In the genomic region with DNA sequence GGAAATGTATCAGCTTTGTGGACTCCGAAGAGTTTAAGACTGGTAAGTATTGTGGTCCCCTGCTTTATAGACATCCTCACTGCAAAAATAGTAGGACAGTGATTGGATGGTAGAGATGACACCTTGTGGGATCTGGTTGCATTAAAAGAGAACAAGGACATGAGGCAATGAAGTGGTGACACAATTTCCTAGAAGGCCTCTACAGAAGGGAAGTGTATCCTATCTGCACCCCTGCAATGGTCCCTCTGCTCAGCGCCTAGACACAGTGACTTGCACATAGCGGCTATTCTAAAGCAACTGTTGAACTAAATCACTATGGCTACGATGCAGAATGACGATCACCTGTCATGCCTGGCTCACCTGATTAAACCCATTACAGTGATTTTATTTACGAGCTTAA, we compare ENCODE assay signal across 16 mouse cellular contexts. TPM values are rescaled to one million over a fixed set of nuclear protein-coding genes. Genes with fewer than 3 reads are reported as not detected.
A peak's percentile ranks its signal among the peaks of the same experiment; 100 is the strongest.
DNase-seq lines count a peak whose midpoint lies in the region; ATAC-seq and TF ChIP-seq lines count a peak whose summit lies in the region.
"Had no signal": no experiment of that assay in that cellular context is flagged by ENCODE, and none has a peak within 500 bp of the region (broad histone marks: within the 10 kb centered on the region; RNA-seq: fewer than 3 reads in every experiment).

No protein-coding gene starts in this region.

- no peaks in the 10 kb centered on the region for H3K4me1 ChIP-seq in heart, embryonic 10.5 days
- no peaks in the 10 kb centered on the region for H3K4me1 ChIP-seq in lung, adult 2 months (ENCODE audit: control insufficient read depth, insufficient read depth, low read length)
- H3K4me1 ChIP-seq: forebrain, embryonic 13.5 days; heart, embryonic 12.5 days had no signal

- TF ChIP-seq POLR2A in lung, adult 2 months (IDR thresholded peaks at IDR 0.05; ENCODE audit: borderline replicate concordance, extremely low read depth, low read depth, low read length): no peak

- no peaks in the 10 kb centered on the region for H3K9me3 ChIP-seq in heart, embryonic 10.5 days
- H3K9me3 ChIP-seq: embryonic facial prominence, embryonic 10.5 days; forebrain, embryonic 13.5 days; heart, embryonic 12.5 days had no signal

- peak; percentile 85 for ATAC-seq in monocyte, adult 5-6 weeks (replicated peaks; ENCODE audit: insufficient number of reproducible peaks, low FRiP score, low TSS enrichment, poor library complexity, severe bottlenecking)
- ATAC-seq: forebrain, embryonic 13.5 days; hindbrain, postnatal 0 days had no signal

- DNase-seq in heart, adult 11 months: peak; percentile 36
- DNase-seq in heart, embryonic 10.5 days (ENCODE audit: low spot score): no peak
- DNase-seq in lung, postnatal 36 days: peak; percentile 53
- DNase-seq in lung, adult 2 months: no peak
- no peak for DNase-seq in kidney, adult 9 months
- no peak for DNase-seq in layer of hippocampus, postnatal 25 days (ENCODE audit: extremely low spot score in 1 of 2, low spot score in 1 of 2)
- DNase-seq: adrenal gland, postnatal 10 days; cerebellum, adult 11 months; cerebellum, adult 8-10 months; gastrocnemius, postnatal 36 days; heart, adult 2 months had no signal

- 85% methylated on average over 6 of the region's 6 CpGs for WGBS in heart, embryonic 10.5 days
- 83% methylated on average over 6 of the region's 6 CpGs for WGBS in lung, adult 2 months

- no peaks in the 10 kb centered on the region for H3K36me3 ChIP-seq in heart, embryonic 10.5 days
- H3K36me3 ChIP-seq: embryonic facial prominence, embryonic 10.5 days; heart, embryonic 12.5 days had no signal

- H3K27me3 ChIP-seq in heart, embryonic 10.5 days (ENCODE audit: insufficient read depth, poor library complexity, severe bottlenecking): no peaks in the 10 kb centered on the region
- H3K27me3 ChIP-seq: forebrain, embryonic 13.5 days; heart, embryonic 12.5 days had no signal

- no peak overlapping the region for H3K27ac ChIP-seq in heart, embryonic 10.5 days
- H3K27ac ChIP-seq: embryonic facial prominence, embryonic 10.5 days; forebrain, embryonic 13.5 days; heart, adult 2 months; hindbrain, postnatal 0 days had no signal

- no peak overlapping the region for H3K4me3 ChIP-seq in heart, embryonic 10.5 days
- H3K4me3 ChIP-seq in lung, adult 2 months (replicated peaks; ENCODE audit: extremely low read depth, low read depth, low read length): no peak overlapping the region
- H3K4me3 ChIP-seq: embryonic facial prominence, embryonic 10.5 days; forebrain, embryonic 13.5 days; heart, adult 2 months; heart, embryonic 12.5 days had no signal

- TF ChIP-seq CTCF in lung, adult 2 months (IDR thresholded peaks at IDR 0.05; ENCODE audit: insufficient read depth, low read length): no peak

RNA-seq across cellular contexts. Expression of gene Rnf24, which starts 15.1 kb away (rescaled TPM):
- polyA plus RNA-seq in heart, embryonic 10.5 days (2016; fragmentation: Nextera tagmentation; extraction: Ambion mirVana): 2.0 and 3.0 TPM in 2 replicates
- 2.1 and 3.6 TPM in 2 replicates for polyA plus RNA-seq in lung, adult 2 months (2012; rRNA removed)
- 1.5 to 7.3 TPM (median 1.8 TPM) in 3 replicates for total RNA-seq in monocyte, adult 5-6 weeks (2017)
- total RNA-seq in layer of hippocampus, postnatal 25 days (2021): 10 to 100 TPM; 28.2 to 30.5 TPM

Comparison
In these comparisons a context has a peak if more than half of its experiments do, and no peak if none do; other contexts are left out.
1. DNase-seq: peak in heart, adult 11 months (single experiment) and lung, postnatal 36 days (single experiment); none in heart, embryonic 10.5 days (single experiment), lung, adult 2 months (single experiment), kidney, adult 9 months (single experiment) and layer of hippocampus, postnatal 25 days (0 of 2).